10 mouse cellular contexts compared by ENCODE assay signal in the genomic region with DNA sequence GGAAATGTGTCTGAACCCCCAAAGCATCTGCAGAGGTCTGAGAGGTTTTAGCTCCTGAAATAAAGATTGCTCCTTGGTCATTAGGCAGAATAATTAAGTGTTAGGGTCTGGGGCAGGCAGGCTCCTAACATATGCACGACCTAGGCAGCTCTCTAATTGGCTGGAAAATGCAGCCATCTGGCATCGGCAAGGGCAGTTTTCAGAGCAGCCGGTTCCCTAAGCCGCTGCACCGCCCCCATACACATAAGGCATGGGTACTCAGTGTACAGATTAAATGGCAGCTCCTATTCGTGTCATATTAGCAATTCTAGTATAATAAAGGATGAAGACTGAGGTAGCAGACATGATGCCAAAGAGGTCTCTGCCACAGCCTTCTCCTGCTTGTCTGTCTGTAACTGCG.
DNase-seq lines count a peak whose midpoint lies in the region; ATAC-seq and TF ChIP-seq lines count a peak whose summit lies in the region.
"Had no signal": no experiment of that assay in that cellular context is flagged by ENCODE, and none has a peak within 500 bp of the region (broad histone marks: within the 10 kb centered on the region; RNA-seq: fewer than 3 reads in every experiment).

No protein-coding gene starts in this region.

- no peak overlapping the region for H3K9ac ChIP-seq in lung, embryonic 14.5 days
- H3K9ac ChIP-seq in hindbrain, embryonic 13.5 days, result no peak overlapping the region
- no peak overlapping the region for H3K9ac ChIP-seq in neural tube, embryonic 13.5 days
- H3K9ac ChIP-seq: liver, embryonic 15.5 days had no signal

- 0 out of 2 replicates have a peak, but pooled peaks have one; percentile 28 for ATAC-seq in lung, embryonic 14.5 days (ENCODE audit: insufficient read depth)
- ATAC-seq in hindbrain, embryonic 13.5 days (ENCODE audit: low FRiP score), result 0 out of 2 replicates have a peak, but pooled peaks have one; percentile 9
- ATAC-seq in neural tube, embryonic 13.5 days (ENCODE audit: low read depth), result 0 out of 2 replicates have a peak, but pooled peaks have one; percentile 57

- no peak overlapping the region for H3K4me2 ChIP-seq in lung, embryonic 14.5 days
- no peak overlapping the region for H3K4me2 ChIP-seq in hindbrain, embryonic 13.5 days
- H3K4me2 ChIP-seq in neural tube, embryonic 13.5 days, result no peak overlapping the region
- H3K4me2 ChIP-seq: liver, embryonic 15.5 days had no signal

- H3K9me3 ChIP-seq in lung, embryonic 14.5 days (ENCODE audit: low read depth, low read length), result no peaks in the 10 kb centered on the region
- H3K9me3 ChIP-seq in hindbrain, embryonic 13.5 days, result no peaks in the 10 kb centered on the region
- no peaks in the 10 kb centered on the region for H3K9me3 ChIP-seq in neural tube, embryonic 13.5 days
- H3K9me3 ChIP-seq: liver, embryonic 15.5 days had no signal

- H3K4me1 ChIP-seq in lung, embryonic 14.5 days (ENCODE audit: insufficient read depth), result peaks cover 6% of the 10 kb centered on the region; the same call in 1 of the 2 replicates
- H3K4me1 ChIP-seq in hindbrain, embryonic 13.5 days (replicated peaks), result peaks cover 26% of the 10 kb centered on the region
- H3K4me1 ChIP-seq in neural tube, embryonic 13.5 days (replicated peaks), result peaks cover 30% of the 10 kb centered on the region
- H3K4me1 ChIP-seq: liver, embryonic 15.5 days had no signal

- no peaks in the 10 kb centered on the region for H3K36me3 ChIP-seq in lung, embryonic 14.5 days (ENCODE audit: insufficient read depth)
- H3K36me3 ChIP-seq in hindbrain, embryonic 13.5 days, result no peaks in the 10 kb centered on the region
- H3K36me3 ChIP-seq in neural tube, embryonic 13.5 days, result no peaks in the 10 kb centered on the region
- H3K36me3 ChIP-seq: liver, embryonic 15.5 days had no signal

- no peaks in the 10 kb centered on the region for H3K27me3 ChIP-seq in lung, embryonic 14.5 days (ENCODE audit: insufficient read depth, low read length)
- H3K27me3 ChIP-seq in hindbrain, embryonic 13.5 days, result no peaks in the 10 kb centered on the region
- H3K27me3 ChIP-seq in neural tube, embryonic 13.5 days, result no peaks in the 10 kb centered on the region
- H3K27me3 ChIP-seq: liver, embryonic 15.5 days had no signal

- no peak overlapping the region for H3K4me3 ChIP-seq in lung, embryonic 14.5 days (ENCODE audit: low read depth, low read length)
- H3K4me3 ChIP-seq in hindbrain, embryonic 13.5 days, result no peak overlapping the region
- no peak overlapping the region for H3K4me3 ChIP-seq in neural tube, embryonic 13.5 days
- H3K4me3 ChIP-seq: liver, embryonic 15.5 days had no signal

- peak; percentile 55 for DNase-seq in lung, embryonic 14.5 days
- DNase-seq in lung, postnatal 36 days, result no peak
- peak; percentile 47 for DNase-seq in embryo, embryonic 10.5 days (ENCODE audit: low spot score)
- DNase-seq in gastrocnemius, postnatal 14 days, result no peak
- DNase-seq in right cerebral cortex, postnatal 25 days, result no peak
- DNase-seq in urinary bladder, adult 18-20 months (ENCODE audit: low spot score in 2 of 2), result no peak
- DNase-seq: thymus, postnatal 25 days had no signal

- intact Hi-C loops in gastrocnemius, postnatal 14 days (cut with DNase I; ENCODE audit: low total_unique reads), result no loop called here

- WGBS in lung, embryonic 14.5 days, result 43% methylated on average over 7 of the region's 7 CpGs
- 31% methylated on average over 7 of the region's 7 CpGs for WGBS in hindbrain, embryonic 13.5 days
- 32% methylated on average over 7 of the region's 7 CpGs for WGBS in neural tube, embryonic 13.5 days

- TF ChIP-seq CTCF in lung, embryonic 14.5 days (IDR thresholded peaks at IDR 0.05; ENCODE audit: low read depth), result no peak

- no peak overlapping the region for H3K27ac ChIP-seq in lung, embryonic 14.5 days (ENCODE audit: low read depth)
- H3K27ac ChIP-seq in hindbrain, embryonic 13.5 days, result 0 out of 2 replicates have a peak overlapping the region, but pooled peaks have one; percentile 55
- no peak overlapping the region for H3K27ac ChIP-seq in neural tube, embryonic 13.5 days (replicated peaks)
- H3K27ac ChIP-seq: liver, embryonic 15.5 days had no signal

Comparison
In these comparisons a context has a peak if more than half of its experiments do, and no peak if none do; other contexts are left out.
1. DNase-seq: peak in lung, embryonic 14.5 days (single experiment) and embryo, embryonic 10.5 days (single experiment); none in lung, postnatal 36 days (single experiment), gastrocnemius, postnatal 14 days (single experiment), right cerebral cortex, postnatal 25 days (single experiment) and urinary bladder, adult 18-20 months (0 of 2).
2. Peak in every context shown above with its lines, with median percentiles within 50 percentile points of each other: ATAC-seq.